Mouse (Mus musculus) heart, adult 18-20 months (tissue): Measurements from ENCODE around the gene Serpina11. TPM values are rescaled to one million over a fixed set of nuclear protein-coding genes. Genes with fewer than 3 reads are reported as not detected.
"Not testable (repeated sequence)": the region's sequence is repeated elsewhere in the genome, so short reads cannot be mapped to it uniquely, and the experiment has no call there.

ENCODE experiments used
- DNase-seq, 2 experiments: peaks; one replicate each; pipeline ENCODE4 v3.0.0; 2021 to 2022; ENCODE audit warnings: mixed read lengths in 1 of 2
- total RNA-seq, 2 experiments: library from RNA; stranded (reverse); gene quantifications; 2 replicates each; pipeline ENCODE4 v1.2.3; 2021

The Serpina11 gene
- total RNA-seq, 2 experiments from 2014 or later: not detected

GRCm38 (mm10) chr12:103969577-103970116, 20.1 kb downstream of the Serpina11 start:
- DNase-seq: no peak

GRCm38 (mm10) chr12:103966761-103967160, 23.0 kb downstream of the Serpina11 start:
- no peak for DNase-seq

GRCm38 (mm10) chr12:103963288-103963687, 26.5 kb downstream of the Serpina11 start:
- DNase-seq: no peak

GRCm38 (mm10) chr12:103962860-103963259, 26.9 kb downstream of the Serpina11 start:
- DNase-seq: no peak

GRCm38 (mm10) chr12:103962337-103962736, 27.4 kb downstream of the Serpina11 start:
- DNase-seq: no peak

- DNase-seq: no peak
Observed at GRCm38 (mm10) chr12:103961716-103962115, 28.0 kb downstream of the Serpina11 start.

GRCm38 (mm10) chr12:103958798-103959197, 31.0 kb downstream of the Serpina11 start, which contains the start of gene Serpina1e:
Serpina1e (minus strand) TSS chr12:103958975.
- no peak for DNase-seq

- DNase-seq: not testable (repeated sequence)
Observed at GRCm38 (mm10) chr12:103956555-103956954, 33.2 kb downstream of the Serpina11 start.

- DNase-seq: not testable (repeated sequence)
Observed at GRCm38 (mm10) chr12:103952972-103953371, 36.8 kb downstream of the Serpina11 start.

- no peak for DNase-seq
Observed at GRCm38 (mm10) chr12:103946243-103946642, 43.5 kb downstream of the Serpina11 start.

Other genes with a start within 250 kb of the Serpina11 start
- under 1 TPM; 0.30 to 0.75 TPM for gene Serpina1d, start 216.4 kb downstream of the Serpina11 start, total RNA-seq
- gene Serpina1b, start 159.6 kb downstream of the Serpina11 start, total RNA-seq: 1 to 10 TPM in 1 of 2 experiments, under 1 TPM in 1; 0.94 to 2.0 TPM
- gene Serpina1a, start 126.4 kb downstream of the Serpina11 start, total RNA-seq: not detected
- gene Serpina1c, start 85.1 kb downstream of the Serpina11 start, total RNA-seq: not detected
- 1 to 10 TPM in 1 of 2 experiments, under 1 TPM in 1; 0.30 to 1.4 TPM for gene Serpina1e, start 31.0 kb downstream of the Serpina11 start, total RNA-seq
- under 1 TPM in 1 of 2 experiments, not detected in 1; 0.10 TPM for gene Serpina9, start 23.8 kb upstream of the Serpina11 start, total RNA-seq
- gene Serpina12, start 54.5 kb upstream of the Serpina11 start, total RNA-seq: under 1 TPM in 1 of 2 experiments, not detected in 1; 0.10 TPM
- gene Serpina5, start 111.2 kb upstream of the Serpina11 start, total RNA-seq: not detected
- not detected for gene Serpina3a, start 122.8 kb upstream of the Serpina11 start, total RNA-seq
- gene Serpina3b, start 138.0 kb upstream of the Serpina11 start, total RNA-seq: not detected
- 1 to 10 TPM in 1 of 2 experiments, under 1 TPM in 1; 0.79 to 1.2 TPM for gene Serpina3c, start 163.9 kb upstream of the Serpina11 start, total RNA-seq
- 1 to 10 TPM in 1 of 2 experiments, under 1 TPM in 1; 0.62 to 1.1 TPM for gene Serpina3f, start 224.6 kb upstream of the Serpina11 start, total RNA-seq
- gene Serpina3g, start 246.3 kb upstream of the Serpina11 start, total RNA-seq: 1 to 10 TPM; 4.5 to 5.0 TPM